Mouse (Mus musculus): Measurements from ENCODE around the gene Slc24a3. TPM values are rescaled to one million over a fixed set of nuclear protein-coding genes. Genes with fewer than 3 reads are reported as not detected.

Slc24a3 gene
- polyA plus RNA-seq, 1 experiment, result 54.2 TPM

- H3K27ac ChIP-seq (ENCODE audit: insufficient read depth, low read length), result no peak overlapping the region
- no peak for TF ChIP-seq POLR2A (IDR thresholded peaks at IDR 0.05; ENCODE audit: extremely low read depth, insufficient read depth, low read length)
- TF ChIP-seq CTCF (IDR thresholded peaks at IDR 0.05; ENCODE audit: extremely low read depth, insufficient read depth, low read length), result no peak
These were observed 196.1 kb downstream of the Slc24a3 start for GRCm38 (mm10) chr2:145363604-145364003.

DNA sequence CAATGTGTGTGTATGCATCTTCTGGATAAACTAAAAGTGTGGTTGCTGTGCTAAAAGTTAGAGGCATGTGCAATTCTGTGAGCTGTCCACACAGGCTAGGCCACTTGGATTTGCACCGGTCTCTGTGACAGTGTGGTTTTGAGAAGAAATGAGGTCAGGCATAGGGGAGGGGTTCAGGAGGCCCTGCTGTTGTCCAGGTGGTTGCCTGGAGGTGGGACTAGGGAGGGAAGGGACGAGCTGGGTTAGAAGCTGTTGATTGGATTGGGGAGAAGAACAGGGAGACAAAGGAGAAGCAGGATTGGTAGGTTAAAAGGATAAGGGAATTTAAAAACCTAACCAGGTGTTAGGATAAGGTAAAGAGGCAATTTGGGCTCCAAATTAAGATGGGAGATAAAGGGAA, 201.1 kb downstream of the Slc24a3 start:
- no peak overlapping the region for H3K27ac ChIP-seq (ENCODE audit: insufficient read depth, low read length)
- TF ChIP-seq POLR2A (IDR thresholded peaks at IDR 0.05; ENCODE audit: extremely low read depth, insufficient read depth, low read length) (no peak), CTCF (IDR thresholded peaks at IDR 0.05; ENCODE audit: extremely low read depth, insufficient read depth, low read length) (no peak)

More at GRCm38 (mm10) chr2:145363604-145364003, 196.1 kb downstream of the Slc24a3 start:
- Histone ChIP-seq H3K4me3 (ENCODE audit: insufficient read depth, low read length) (no peak overlapping the region), H3K4me1 (ENCODE audit: control insufficient read depth, insufficient read depth, low read length) (no peaks in the 10 kb centered on the region; the same call in 1 of the 2 replicates)

DNA sequence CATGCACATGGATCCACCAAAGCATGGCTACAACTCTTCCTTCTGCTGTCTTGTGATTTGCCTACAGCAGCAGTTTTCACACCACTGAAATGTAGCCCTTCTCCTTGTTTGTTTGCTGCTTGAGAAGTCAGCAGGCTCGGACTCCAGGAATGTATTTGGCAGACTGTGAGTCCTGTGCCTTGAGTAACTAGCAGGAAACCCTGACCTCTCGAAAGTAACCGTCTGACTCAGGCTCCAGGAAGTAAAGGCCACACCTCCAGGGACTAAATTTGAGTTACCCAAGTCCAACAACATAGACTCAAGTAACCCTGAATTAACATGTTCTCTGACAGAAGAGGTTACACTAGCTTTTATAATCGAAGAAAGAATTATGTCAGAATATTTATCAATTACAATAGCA, 203.2 kb downstream of the Slc24a3 start:
- Histone ChIP-seq H3K27ac (ENCODE audit: insufficient read depth, low read length) (no peak overlapping the region), H3K4me3 (ENCODE audit: insufficient read depth, low read length) (no peak overlapping the region)
- TF ChIP-seq CTCF (IDR thresholded peaks at IDR 0.05; ENCODE audit: extremely low read depth, insufficient read depth, low read length) (no peak), POLR2A (IDR thresholded peaks at IDR 0.05; ENCODE audit: extremely low read depth, insufficient read depth, low read length) (no peak)

More for the DNA sequence above, 201.1 kb downstream of the Slc24a3 start:
- Histone ChIP-seq H3K4me3 (ENCODE audit: insufficient read depth, low read length) (no peak overlapping the region), H3K4me1 (ENCODE audit: control insufficient read depth, insufficient read depth, low read length) (no peaks in the 10 kb centered on the region)

DNA sequence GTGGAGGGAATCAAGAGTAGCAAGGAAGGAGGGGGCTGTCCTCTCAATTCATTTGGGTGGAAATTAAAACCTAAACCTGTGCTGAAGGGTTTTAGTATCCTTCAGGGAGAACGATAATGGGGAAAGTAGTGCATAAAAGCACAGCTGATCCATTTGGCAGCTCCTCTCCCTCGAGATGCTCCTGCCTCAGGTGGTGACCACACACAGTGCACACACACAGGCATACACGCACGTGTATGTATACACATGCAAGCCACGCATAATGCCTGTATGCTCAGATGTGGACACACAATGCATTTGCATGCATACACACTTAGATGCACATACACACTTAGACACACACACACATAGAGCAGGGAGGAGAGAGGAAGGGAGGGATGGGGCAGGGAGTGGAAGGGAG, 206.2 kb downstream of the Slc24a3 start:
- TF ChIP-seq POLR2A (IDR thresholded peaks at IDR 0.05; ENCODE audit: extremely low read depth, insufficient read depth, low read length) (no peak), CTCF (IDR thresholded peaks at IDR 0.05; ENCODE audit: extremely low read depth, insufficient read depth, low read length) (no peak)
- Histone ChIP-seq H3K27ac (ENCODE audit: insufficient read depth, low read length) (no peak overlapping the region), H3K4me1 (ENCODE audit: control insufficient read depth, insufficient read depth, low read length) (no peaks in the 10 kb centered on the region; the same call in 1 of the 2 replicates), H3K4me3 (ENCODE audit: insufficient read depth, low read length) (no peak overlapping the region)

More for the DNA sequence above, 203.2 kb downstream of the Slc24a3 start:
- no peaks in the 10 kb centered on the region; the same call in 1 of the 2 replicates for H3K4me1 ChIP-seq (ENCODE audit: control insufficient read depth, insufficient read depth, low read length)

DNA sequence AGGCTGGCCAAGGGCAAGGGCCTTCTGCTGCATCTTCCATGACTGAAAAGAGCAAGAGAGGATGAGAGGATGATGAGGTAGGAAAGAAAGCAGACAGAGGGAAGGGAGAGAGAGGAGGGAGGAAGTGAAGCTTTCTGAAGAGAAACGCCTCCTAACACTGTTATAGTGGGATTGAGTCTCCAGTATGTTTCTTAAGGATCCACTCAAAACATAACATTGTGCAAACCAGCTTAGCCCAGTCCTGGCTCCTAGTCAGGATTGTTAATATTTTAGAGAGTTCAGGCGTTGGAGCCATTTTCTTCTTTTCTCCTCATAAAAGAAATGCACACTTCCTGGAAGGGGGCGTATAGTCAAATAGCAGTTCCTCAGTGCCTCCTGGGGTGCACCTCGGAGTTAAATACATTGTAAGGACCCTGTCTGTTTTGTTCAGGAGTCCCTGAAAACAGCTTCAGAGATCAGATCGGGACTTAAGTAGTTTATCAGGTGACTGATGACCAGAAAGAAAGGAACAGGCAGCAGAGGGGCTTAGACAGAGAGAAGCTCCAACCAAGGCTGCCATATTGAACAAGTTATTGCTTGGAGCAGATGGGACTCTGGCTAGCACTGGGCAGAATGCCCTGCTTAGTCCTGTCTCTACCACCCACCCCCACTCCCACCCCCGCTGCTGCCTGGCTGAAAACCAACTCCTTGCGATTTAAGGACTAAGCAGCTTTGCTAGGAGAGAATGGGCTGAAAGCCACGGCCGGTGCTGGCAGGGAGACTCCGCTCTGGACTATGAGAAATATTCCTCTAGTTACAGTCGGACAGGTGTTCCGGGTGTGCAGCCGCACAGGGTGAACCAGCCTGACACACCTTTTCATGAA, 215.6 kb downstream of the Slc24a3 start:
- no peak overlapping the region for H3K4me3 ChIP-seq (ENCODE audit: insufficient read depth, low read length)
- H3K27ac ChIP-seq (ENCODE audit: insufficient read depth, low read length), result no peak overlapping the region
- TF ChIP-seq CTCF (IDR thresholded peaks at IDR 0.05; ENCODE audit: extremely low read depth, insufficient read depth, low read length) (no peak), POLR2A (IDR thresholded peaks at IDR 0.05; ENCODE audit: extremely low read depth, insufficient read depth, low read length) (no peak)
- peaks cover 3% of the 10 kb centered on the region; the same call in 1 of the 2 replicates for H3K4me1 ChIP-seq (ENCODE audit: control insufficient read depth, insufficient read depth, low read length)

GRCm38 (mm10) chr2:145384221-145384620, 216.7 kb downstream of the Slc24a3 start:
- TF ChIP-seq CTCF (IDR thresholded peaks at IDR 0.05; ENCODE audit: extremely low read depth, insufficient read depth, low read length) (no peak), POLR2A (IDR thresholded peaks at IDR 0.05; ENCODE audit: extremely low read depth, insufficient read depth, low read length) (no peak)
- Histone ChIP-seq H3K27ac (ENCODE audit: insufficient read depth, low read length) (no peak overlapping the region), H3K4me1 (ENCODE audit: control insufficient read depth, insufficient read depth, low read length) (peaks cover 3% of the 10 kb centered on the region; the same call in 1 of the 2 replicates), H3K4me3 (ENCODE audit: insufficient read depth, low read length) (no peak overlapping the region)

DNA sequence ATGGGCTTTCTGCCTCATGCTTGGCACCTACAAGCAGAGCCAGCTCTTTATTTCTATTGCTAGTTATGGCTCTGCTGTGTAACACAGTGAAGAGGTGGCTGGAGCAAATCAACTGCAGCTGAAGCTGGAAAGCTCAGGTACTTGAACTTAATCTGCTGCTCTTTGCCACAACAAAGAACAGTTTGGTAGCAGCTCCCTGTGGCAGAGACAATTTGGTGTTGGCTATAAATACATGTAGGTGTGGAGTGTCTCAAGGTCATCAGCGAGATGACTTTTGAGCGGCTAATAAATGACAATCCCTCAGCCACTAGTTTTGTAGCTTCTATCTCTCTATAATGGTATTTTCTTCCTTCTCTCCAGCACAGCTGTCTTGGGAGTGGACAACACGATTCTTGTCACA, 217.7 kb downstream of the Slc24a3 start:
- Histone ChIP-seq H3K4me1 (ENCODE audit: control insufficient read depth, insufficient read depth, low read length) (peaks cover 3% of the 10 kb centered on the region; the same call in 1 of the 2 replicates), H3K4me3 (ENCODE audit: insufficient read depth, low read length) (no peak overlapping the region), H3K27ac (ENCODE audit: insufficient read depth, low read length) (no peak overlapping the region)
- no peak for TF ChIP-seq POLR2A (IDR thresholded peaks at IDR 0.05; ENCODE audit: extremely low read depth, insufficient read depth, low read length)
- no peak for TF ChIP-seq CTCF (IDR thresholded peaks at IDR 0.05; ENCODE audit: extremely low read depth, insufficient read depth, low read length)

GRCm38 (mm10) chr2:145385773-145386172, 218.2 kb downstream of the Slc24a3 start:
- H3K4me3 ChIP-seq (ENCODE audit: insufficient read depth, low read length), result no peak overlapping the region
- no peak overlapping the region for H3K27ac ChIP-seq (ENCODE audit: insufficient read depth, low read length)
- H3K4me1 ChIP-seq (ENCODE audit: control insufficient read depth, insufficient read depth, low read length), result peaks cover 3% of the 10 kb centered on the region; the same call in 1 of the 2 replicates
- TF ChIP-seq POLR2A (IDR thresholded peaks at IDR 0.05; ENCODE audit: extremely low read depth, insufficient read depth, low read length), result no peak
- no peak for TF ChIP-seq CTCF (IDR thresholded peaks at IDR 0.05; ENCODE audit: extremely low read depth, insufficient read depth, low read length)

DNA sequence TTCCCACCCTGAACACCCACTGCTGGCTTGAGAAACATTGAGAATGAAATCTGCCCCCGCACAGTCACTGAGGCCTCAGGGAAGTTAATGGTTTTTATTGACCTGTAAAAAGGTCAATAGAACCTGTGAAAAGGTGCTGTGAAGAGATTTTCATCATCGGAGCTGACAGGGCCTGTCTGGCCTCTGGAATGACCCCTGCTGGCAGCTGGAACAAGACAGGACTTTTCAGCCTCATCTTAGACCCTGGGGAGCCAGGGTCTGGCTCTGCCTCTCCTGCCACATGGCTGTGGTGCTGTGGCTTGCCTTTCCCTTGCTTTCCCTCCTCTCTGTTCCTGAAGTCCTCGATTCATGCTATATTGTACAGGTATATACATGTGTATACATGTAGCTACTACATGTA, 228.2 kb downstream of the Slc24a3 start:
- Histone ChIP-seq H3K4me1 (ENCODE audit: control insufficient read depth, insufficient read depth, low read length) (peaks cover 2% of the 10 kb centered on the region; the same call in 1 of the 2 replicates), H3K27ac (ENCODE audit: insufficient read depth, low read length) (no peak overlapping the region), H3K4me3 (ENCODE audit: insufficient read depth, low read length) (no peak overlapping the region)
- TF ChIP-seq CTCF (IDR thresholded peaks at IDR 0.05; ENCODE audit: extremely low read depth, insufficient read depth, low read length), result no peak
- no peak for TF ChIP-seq POLR2A (IDR thresholded peaks at IDR 0.05; ENCODE audit: extremely low read depth, insufficient read depth, low read length)

GRCm38 (mm10) chr2:145396579-145396978, 229.0 kb downstream of the Slc24a3 start:
- Histone ChIP-seq H3K27ac (ENCODE audit: insufficient read depth, low read length) (no peak overlapping the region), H3K4me3 (ENCODE audit: insufficient read depth, low read length) (no peak overlapping the region), H3K4me1 (ENCODE audit: control insufficient read depth, insufficient read depth, low read length) (peaks cover 2% of the 10 kb centered on the region; the same call in 1 of the 2 replicates)
- no peak for TF ChIP-seq POLR2A (IDR thresholded peaks at IDR 0.05; ENCODE audit: extremely low read depth, insufficient read depth, low read length)
- no peak for TF ChIP-seq CTCF (IDR thresholded peaks at IDR 0.05; ENCODE audit: extremely low read depth, insufficient read depth, low read length)
